Mouse (Mus musculus) limb, embryonic 13.5 days (tissue): ENCODE results near the gene Mxra7. TPM values are rescaled to one million over a fixed set of nuclear protein-coding genes. Genes with fewer than 3 reads are reported as not detected.

Experiments
- ATAC-seq: fragments of 200-750 bp; cut with Nextera tagmentation; 2 replicates; pipeline ENCODE4 v1.8.0; 2017; ENCODE audit warnings: low read depth, moderate number of reproducible peaks, moderate TSS enrichment; ENCODE audit not compliant: low FRiP score
- H3K27ac ChIP-seq: fragments of 300-500 bp; sonication (generic); 2 replicates; pipeline ENCODE4 v1.5.1; 2015; ENCODE audit warnings: inconsistent platforms, mild to moderate bottlenecking, moderate library complexity
- H3K27me3 ChIP-seq: fragments of 300-500 bp; sonication (generic); 2 replicates; pipeline ENCODE4 v1.6.1; 2015; ENCODE audit warnings: mild to moderate bottlenecking, inconsistent platforms
- H3K36me3 ChIP-seq: fragments of 300-500 bp; sonication (generic); 2 replicates; pipeline ENCODE4 v1.6.1; 2015; ENCODE audit warnings: inconsistent platforms, mild to moderate bottlenecking, moderate library complexity
- H3K4me1 ChIP-seq: fragments of 300-500 bp; sonication (generic); 2 replicates; pipeline ENCODE4 v1.6.1; 2015; ENCODE audit warnings: inconsistent platforms
- H3K4me2 ChIP-seq: fragments of 300-500 bp; sonication (generic); replicated peaks from 2 replicates; pipeline ENCODE4 v1.6.1; 2015; ENCODE audit warnings: inconsistent platforms, mild to moderate bottlenecking, moderate library complexity
- H3K4me3 ChIP-seq: fragments of 300-500 bp; sonication (generic); 2 replicates; pipeline ENCODE4 v1.5.1; 2015; ENCODE audit warnings: moderate library complexity, mild to moderate bottlenecking, inconsistent platforms
- H3K9ac ChIP-seq: fragments of 300-500 bp; sonication (generic); 2 replicates; pipeline ENCODE4 v1.6.1; 2015; ENCODE audit warnings: mild to moderate bottlenecking, inconsistent platforms
- H3K9me3 ChIP-seq: fragments of 300-500 bp; sonication (generic); 2 replicates; pipeline ENCODE4 v1.6.1; 2016; ENCODE audit warnings: inconsistent platforms
- WGBS: fragments of 180-500 bp; shearing (Covaris S2); methylation state at CpG from one replicate; pipeline ENCODE4 v1.1.7; 2015; 5-methylcytosine and 5-hydroxymethylcytosine counted together
- polyA plus RNA-seq: library from polyadenylated mRNA; unstranded; fragments of >200 nt; fragmentation: Nextera tagmentation; extraction: Ambion mirVana; gene quantifications from 2 replicates; pipeline ENCODE4 v1.2.1, GENCODE M21; 2015

The Mxra7 gene
- 17.1 and 20.2 TPM in 2 replicates for polyA plus RNA-seq

GRCm38 (mm10) chr11:116827534-116828165 is at the start of gene Mxra7:
Gene Mxra7, minus strand, starts transcription at chr11:116828046.
- Histone ChIP-seq H3K9me3 (no peaks in the 10 kb centered on the region), H3K27me3 (no peaks in the 10 kb centered on the region), H3K4me3 (peak within 1 kb of the TSS; percentile 62), H3K27ac (peak within 1 kb of the TSS; percentile 35; the same call in 1 of the 2 replicates), H3K9ac (peak within 1 kb of the TSS; percentile 80), H3K36me3 (peaks cover 12% of the 10 kb centered on the region), H3K4me1 (peaks cover 42% of the 10 kb centered on the region), H3K4me2 (peak within 1 kb of the TSS; percentile 73)
- ATAC-seq = peak; percentile 58; the same call in 1 of the 2 replicates
- WGBS = under 1% methylated on average over 66 of the region's 71 CpGs

- Histone ChIP-seq H3K9me3 (no peaks in the 10 kb centered on the region), H3K36me3 (peaks cover 62% of the 10 kb centered on the region), H3K4me1 (no peaks in the 10 kb centered on the region), H3K4me2 (no peak overlapping the region), H3K27me3 (no peaks in the 10 kb centered on the region), H3K4me3 (no peak overlapping the region), H3K27ac (no peak overlapping the region), H3K9ac (no peak overlapping the region)
- peak; percentile 82 for ATAC-seq
- 74% methylated on average over 20 of the region's 20 CpGs for WGBS
These were observed 46.1 kb upstream of the Mxra7 start for GRCm38 (mm10) chr11:116873987-116874386.

- Histone ChIP-seq H3K27ac (no peak overlapping the region), H3K9me3 (no peaks in the 10 kb centered on the region), H3K4me3 (no peak overlapping the region), H3K27me3 (no peaks in the 10 kb centered on the region), H3K4me2 (no peak overlapping the region), H3K4me1 (no peaks in the 10 kb centered on the region), H3K36me3 (peaks cover 83% of the 10 kb centered on the region), H3K9ac (no peak overlapping the region)
- no peak for ATAC-seq
- WGBS = 59% methylated on average over 9 of the region's 9 CpGs
These were observed 43.7 kb upstream of the Mxra7 start for GRCm38 (mm10) chr11:116871538-116871937.

- no peaks in the 10 kb centered on the region for H3K9me3 ChIP-seq
- WGBS = 87% methylated on average over 4 of the region's 4 CpGs
- no peak overlapping the region for H3K27ac ChIP-seq
- ATAC-seq = no peak
- H3K4me3 ChIP-seq = no peak overlapping the region
- H3K4me2 ChIP-seq = no peak overlapping the region
- H3K36me3 ChIP-seq = peaks cover 88% of the 10 kb centered on the region
- H3K9ac ChIP-seq = no peak overlapping the region
- no peaks in the 10 kb centered on the region for H3K4me1 ChIP-seq
- no peaks in the 10 kb centered on the region for H3K27me3 ChIP-seq
These were observed 41.8 kb upstream of the Mxra7 start for GRCm38 (mm10) chr11:116869641-116870040.

- no peak for ATAC-seq
- Histone ChIP-seq H3K4me1 (no peaks in the 10 kb centered on the region), H3K36me3 (peaks cover 88% of the 10 kb centered on the region), H3K4me3 (no peak overlapping the region), H3K27ac (no peak overlapping the region), H3K9ac (no peak overlapping the region), H3K27me3 (no peaks in the 10 kb centered on the region), H3K4me2 (no peak overlapping the region), H3K9me3 (no peaks in the 10 kb centered on the region)
- WGBS = 85% methylated on average over 8 of the region's 8 CpGs
These were observed 41.4 kb upstream of the Mxra7 start for GRCm38 (mm10) chr11:116869223-116869622.

- Histone ChIP-seq H3K9ac (no peak overlapping the region), H3K4me1 (no peaks in the 10 kb centered on the region), H3K36me3 (peaks cover 88% of the 10 kb centered on the region), H3K27me3 (no peaks in the 10 kb centered on the region), H3K4me2 (no peak overlapping the region), H3K27ac (no peak overlapping the region), H3K4me3 (no peak overlapping the region), H3K9me3 (no peaks in the 10 kb centered on the region)
- no peak for ATAC-seq
- 66% methylated on average over 3 of the region's 3 CpGs for WGBS
These were observed 40.3 kb upstream of the Mxra7 start for GRCm38 (mm10) chr11:116868129-116868528.

- no peaks in the 10 kb centered on the region for H3K4me1 ChIP-seq
- H3K4me2 ChIP-seq = no peak overlapping the region
- H3K36me3 ChIP-seq = peaks cover 89% of the 10 kb centered on the region
- H3K27ac ChIP-seq = no peak overlapping the region
- 81% methylated on average over 12 of the region's 12 CpGs for WGBS
- H3K4me3 ChIP-seq = no peak overlapping the region
- ATAC-seq = no peak
- H3K9ac ChIP-seq = no peak overlapping the region
- no peaks in the 10 kb centered on the region for H3K27me3 ChIP-seq
- H3K9me3 ChIP-seq = no peaks in the 10 kb centered on the region
These were observed 38.2 kb upstream of the Mxra7 start for GRCm38 (mm10) chr11:116865945-116866585.

GRCm38 (mm10) chr11:116864444-116864843 is 36.6 kb upstream of the Mxra7 start:
- no peaks in the 10 kb centered on the region for H3K27me3 ChIP-seq
- H3K4me3 ChIP-seq = no peak overlapping the region
- no peak overlapping the region for H3K27ac ChIP-seq
- H3K36me3 ChIP-seq = peaks cover 95% of the 10 kb centered on the region
- no peak overlapping the region for H3K9ac ChIP-seq
- ATAC-seq = no peak
- no peaks in the 10 kb centered on the region for H3K9me3 ChIP-seq
- H3K4me2 ChIP-seq = no peak overlapping the region
- WGBS = 83% methylated on average over 10 of the region's 10 CpGs
- H3K4me1 ChIP-seq = no peaks in the 10 kb centered on the region

GRCm38 (mm10) chr11:116857183-116857850 is 29.5 kb upstream of the Mxra7 start:
- Histone ChIP-seq H3K9me3 (no peaks in the 10 kb centered on the region), H3K4me2 (no peak overlapping the region), H3K27me3 (no peaks in the 10 kb centered on the region), H3K4me1 (peaks cover 15% of the 10 kb centered on the region), H3K9ac (0 out of 2 replicates have a peak overlapping the region, but pooled peaks have one; percentile 1), H3K36me3 (peaks cover 49% of the 10 kb centered on the region), H3K27ac (no peak overlapping the region), H3K4me3 (no peak overlapping the region)
- no peak for ATAC-seq
- 35% methylated on average over 12 of the region's 12 CpGs for WGBS

GRCm38 (mm10) chr11:116854279-116854678 is 26.4 kb upstream of the Mxra7 start:
- H3K27me3 ChIP-seq = no peaks in the 10 kb centered on the region
- peaks cover 26% of the 10 kb centered on the region for H3K4me1 ChIP-seq
- H3K27ac ChIP-seq = no peak overlapping the region; the same call in 1 of the 2 replicates
- H3K9me3 ChIP-seq = no peaks in the 10 kb centered on the region
- H3K4me3 ChIP-seq = peak overlapping the region; percentile 94
- peak overlapping the region; percentile 81 for H3K9ac ChIP-seq
- 34% methylated on average over 10 of the region's 10 CpGs for WGBS
- H3K36me3 ChIP-seq = peaks cover 41% of the 10 kb centered on the region
- peak overlapping the region; percentile 86 for H3K4me2 ChIP-seq
- no peak for ATAC-seq

GRCm38 (mm10) chr11:116853512-116853928 is 25.7 kb upstream of the Mxra7 start:
- Histone ChIP-seq H3K9ac (peak overlapping the region; percentile 81), H3K4me3 (peak overlapping the region; percentile 94), H3K36me3 (peaks cover 41% of the 10 kb centered on the region), H3K4me2 (peak overlapping the region; percentile 86), H3K9me3 (no peaks in the 10 kb centered on the region), H3K27me3 (no peaks in the 10 kb centered on the region), H3K27ac (peak overlapping the region; percentile 98), H3K4me1 (peaks cover 26% of the 10 kb centered on the region)
- under 1% methylated on average over 34 of the region's 36 CpGs for WGBS
- peak; percentile 91 for ATAC-seq

- H3K9ac ChIP-seq = peak within 1 kb of the TSS; percentile 93
- peaks cover 26% of the 10 kb centered on the region for H3K4me1 ChIP-seq
- H3K27me3 ChIP-seq = no peaks in the 10 kb centered on the region
- peak within 1 kb of the TSS; percentile 98 for H3K27ac ChIP-seq
- H3K4me2 ChIP-seq = peak within 1 kb of the TSS; percentile 86
- ATAC-seq = peak; percentile 89
- WGBS = under 1% methylated on average over 69 of the region's 74 CpGs
- H3K4me3 ChIP-seq = peak within 1 kb of the TSS; percentile 94
- H3K9me3 ChIP-seq = no peaks in the 10 kb centered on the region
- peaks cover 44% of the 10 kb centered on the region for H3K36me3 ChIP-seq
These were observed 25.2 kb upstream of the Mxra7 start, which contains the start of gene Srsf2 for GRCm38 (mm10) chr11:116852891-116853511. Gene Srsf2, minus strand, starts transcription at chr11:116853094.
